Mouse (Mus musculus) forebrain, postnatal 0 days (tissue): Measurements from ENCODE around the gene Psme2b. TPM values are rescaled to one million over a fixed set of nuclear protein-coding genes. Genes with fewer than 3 reads are reported as not detected.
"Not testable (repeated sequence)": the region's sequence is repeated elsewhere in the genome, so short reads cannot be mapped to it uniquely, and the experiment has no call there.

ENCODE experiments used
- ATAC-seq: fragments of 200-750 bp; cut with Nextera tagmentation; 2 replicates; pipeline ENCODE4 v1.8.0; 2017; ENCODE audit warnings: mild to moderate bottlenecking, moderate library complexity
- DNase-seq: peaks from one replicate; pipeline ENCODE4 v3.0.0-alpha.2; 2015
- H3K27ac ChIP-seq: fragments of 300-500 bp; sonication (generic); 2 replicates; pipeline ENCODE4 v1.5.1; 2014; ENCODE audit warnings: low read depth, mild to moderate bottlenecking, antibody characterized with exemption, low read length, moderate library complexity, mixed read lengths
- H3K27me3 ChIP-seq: fragments of 300-500 bp; sonication (generic); 2 replicates; pipeline ENCODE4 v1.6.1; 2014; ENCODE audit warnings: mild to moderate bottlenecking, low read length, mixed read lengths; ENCODE audit not compliant: insufficient read depth
- H3K36me3 ChIP-seq: fragments of 300-500 bp; sonication (generic); 2 replicates; pipeline ENCODE4 v1.6.1; 2014; ENCODE audit warnings: mild to moderate bottlenecking, moderate library complexity; ENCODE audit not compliant: insufficient read depth
- H3K4me1 ChIP-seq: fragments of 300-500 bp; sonication (generic); 2 replicates; pipeline ENCODE4 v1.6.1; 2014; ENCODE audit warnings: antibody characterized with exemption; ENCODE audit not compliant: insufficient read depth
- H3K4me2 ChIP-seq: fragments of 300-500 bp; sonication (generic); 2 replicates; pipeline ENCODE4 v1.6.1; 2014; ENCODE audit warnings: low read depth, mild to moderate bottlenecking, moderate library complexity
- H3K4me3 ChIP-seq: fragments of 300-500 bp; sonication (generic); 2 replicates; pipeline ENCODE4 v1.5.1; 2014; ENCODE audit warnings: low read depth, low read length, mixed read lengths
- H3K9ac ChIP-seq: fragments of 300-500 bp; sonication (generic); 2 replicates; pipeline ENCODE4 v1.6.1; 2014; ENCODE audit warnings: mild to moderate bottlenecking
- H3K9me3 ChIP-seq: fragments of 300-500 bp; sonication (generic); 2 replicates; pipeline ENCODE4 v1.6.1; 2016; ENCODE audit warnings: low read length
- WGBS: fragments of 180-500 bp; shearing (Covaris S2); extraction: QIAGEN DNeasy Blood & Tissue Kit; methylation state at CpG from one replicate; pipeline ENCODE4 v1.1.7; 2014; 5-methylcytosine and 5-hydroxymethylcytosine counted together
- polyA plus RNA-seq: library from polyadenylated mRNA; unstranded; fragments of >200 nt; fragmentation: Nextera tagmentation; extraction: Ambion mirVana; gene quantifications from 2 replicates; pipeline ENCODE4 v1.2.1, GENCODE M21; 2015
- total RNA-seq: library from RNA; depleted of rRNA; stranded (reverse); fragments of >200 nt; gene quantifications from 2 replicates; pipeline ENCODE4 v1.2.3, GENCODE M21; 2014

Gene Psme2b
- total and polyA plus RNA-seq, 2 experiments from 2014 or later = 1.5 to 1.8 TPM

DNA sequence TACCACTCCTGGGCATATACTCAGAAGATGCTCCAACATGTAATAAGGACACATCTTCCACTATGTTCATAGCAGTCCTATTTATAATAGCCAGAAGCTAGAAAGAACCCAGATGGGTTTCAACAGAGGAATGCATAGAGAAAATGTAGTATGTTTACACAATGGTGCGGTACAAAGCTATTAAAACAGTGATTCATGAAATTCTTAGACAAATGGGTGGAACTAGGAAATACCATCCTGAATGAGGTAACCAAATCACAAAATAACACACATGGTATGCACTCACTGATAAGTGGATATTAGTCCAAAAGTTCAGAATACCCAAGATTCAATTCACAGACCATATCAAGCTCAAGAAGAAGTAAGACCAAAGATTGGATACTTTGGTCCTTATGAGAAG is 28.7 kb upstream of the Psme2b start:
- not testable (repeated sequence) for H3K36me3 ChIP-seq, H3K4me2 ChIP-seq, H3K9me3 ChIP-seq, H3K4me1 ChIP-seq, H3K27me3 ChIP-seq, DNase-seq, H3K9ac ChIP-seq, H3K4me3 ChIP-seq, H3K27ac ChIP-seq, ATAC-seq
- no CpG with 5 or more reads among the region's 1 CpGs for WGBS

DNA sequence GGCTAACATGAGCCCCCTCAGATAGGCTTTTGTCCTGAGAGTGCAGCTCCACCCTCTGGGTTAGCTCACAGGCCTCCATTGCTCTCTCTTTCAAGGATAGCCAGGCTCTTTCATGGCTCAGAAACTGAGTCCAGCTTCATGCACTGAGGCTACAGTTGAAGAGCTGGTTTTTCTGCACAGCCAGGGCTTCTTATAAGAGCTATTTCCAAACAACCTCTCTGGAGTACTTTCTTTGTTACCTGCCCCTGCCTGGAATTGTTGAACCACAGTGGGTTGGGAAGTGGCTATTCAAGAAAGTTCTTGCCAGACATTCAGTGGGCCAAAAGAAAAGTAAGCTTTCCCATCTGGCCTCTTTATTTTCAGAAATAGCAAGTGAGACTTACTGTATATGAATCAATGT is 6.7 kb downstream of the Psme2b start:
- not testable (repeated sequence) for H3K4me3 ChIP-seq, DNase-seq, H3K9ac ChIP-seq, H3K4me2 ChIP-seq, H3K27ac ChIP-seq, H3K4me1 ChIP-seq, H3K36me3 ChIP-seq, ATAC-seq, H3K9me3 ChIP-seq, H3K27me3 ChIP-seq

GRCm38 (mm10) chr11:48935291-48935690 is 10.7 kb downstream of the Psme2b start:
- not testable (repeated sequence) for DNase-seq, H3K9ac ChIP-seq, H3K9me3 ChIP-seq, H3K36me3 ChIP-seq, H3K4me2 ChIP-seq, ATAC-seq, H3K27ac ChIP-seq, H3K4me1 ChIP-seq, H3K4me3 ChIP-seq, H3K27me3 ChIP-seq
- WGBS = no CpG with 5 or more reads among the region's 3 CpGs

- H3K9me3 ChIP-seq, H3K27ac ChIP-seq, H3K9ac ChIP-seq, H3K4me1 ChIP-seq, ATAC-seq, H3K4me3 ChIP-seq, DNase-seq, H3K36me3 ChIP-seq, H3K27me3 ChIP-seq, H3K4me2 ChIP-seq: not testable (repeated sequence)
- 75% methylated on average over 1 of the region's 1 CpGs for WGBS
Measured at GRCm38 (mm10) chr11:48933923-48934322, 12.1 kb downstream of the Psme2b start.

- 86% methylated on average over 1 of the region's 1 CpGs for WGBS
- not testable (repeated sequence) for DNase-seq, H3K4me3 ChIP-seq, H3K4me1 ChIP-seq, H3K4me2 ChIP-seq, ATAC-seq, H3K9ac ChIP-seq, H3K9me3 ChIP-seq, H3K27ac ChIP-seq, H3K36me3 ChIP-seq, H3K27me3 ChIP-seq
Measured at GRCm38 (mm10) chr11:48933422-48933821, 12.6 kb downstream of the Psme2b start.

GRCm38 (mm10) chr11:48928068-48928467 is 17.9 kb downstream of the Psme2b start:
- not testable (repeated sequence) for ATAC-seq, H3K4me1 ChIP-seq, H3K4me2 ChIP-seq, H3K36me3 ChIP-seq, H3K27me3 ChIP-seq, H3K9me3 ChIP-seq, H3K9ac ChIP-seq, H3K27ac ChIP-seq, H3K4me3 ChIP-seq, DNase-seq
- WGBS = 88% methylated on average over 1 of the region's 1 CpGs

- H3K4me1 ChIP-seq, H3K9me3 ChIP-seq, H3K36me3 ChIP-seq, H3K27me3 ChIP-seq, ATAC-seq, H3K27ac ChIP-seq, H3K4me2 ChIP-seq, H3K4me3 ChIP-seq, DNase-seq, H3K9ac ChIP-seq: not testable (repeated sequence)
Measured at GRCm38 (mm10) chr11:48926437-48926836, 19.6 kb downstream of the Psme2b start.

DNA sequence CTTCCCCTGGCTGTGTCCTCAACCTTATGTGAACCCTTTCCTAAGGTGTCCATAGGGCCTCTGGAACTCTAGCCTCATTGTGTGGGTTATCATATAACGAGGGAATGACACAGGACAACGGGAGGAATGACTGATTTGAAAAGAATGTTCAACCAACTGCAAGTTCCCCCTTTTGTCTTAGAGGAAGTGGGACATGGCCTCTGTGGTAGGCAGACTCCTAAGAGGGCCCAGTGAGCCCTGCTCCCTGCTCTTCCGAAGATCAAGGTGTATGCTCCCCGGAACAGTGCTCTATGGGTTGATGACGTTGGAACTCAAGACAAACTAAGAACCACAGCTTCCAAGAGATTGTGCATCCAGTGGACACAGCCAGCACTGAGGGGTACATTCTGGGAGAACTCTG is 22.2 kb downstream of the Psme2b start:
- H3K36me3 ChIP-seq, H3K4me2 ChIP-seq, ATAC-seq, H3K4me1 ChIP-seq, DNase-seq, H3K4me3 ChIP-seq, H3K27ac ChIP-seq, H3K9ac ChIP-seq, H3K27me3 ChIP-seq, H3K9me3 ChIP-seq: not testable (repeated sequence)
- WGBS = 73% methylated on average over 5 of the region's 5 CpGs
